Mouse (Mus musculus): Measurements from ENCODE around the gene Zfp111. TPM values are rescaled to one million over a fixed set of nuclear protein-coding genes. Genes with fewer than 3 reads are reported as not detected.
A peak's percentile ranks its signal among the peaks of the same experiment; 100 is the strongest.

Zfp111 gene
- 0.01 TPM in 1 of 2 replicates, not detected in the other for polyA plus RNA-seq (2012)

GRCm38 (mm10) chr7:24211343-24211742 lies at the start of gene Zfp111:
Gene Zfp111 (minus strand): TSS chr7:24211443.
- Histone ChIP-seq H3K27me3 (ENCODE audit: control insufficient read depth) (no peaks in the 10 kb centered on the region), H3K4me1 (ENCODE audit: control insufficient read depth) (peaks cover 8% of the 10 kb centered on the region), H3K4me3 (replicated peaks) (no peak within 1 kb of the TSS), H3K9me3 (ENCODE audit: control insufficient read depth, low read length) (peaks cover 2% of the 10 kb centered on the region; the same call in 1 of the 2 replicates), H3K36me3 (ENCODE audit: control insufficient read depth) (no peaks in the 10 kb centered on the region)
- TF ChIP-seq GATA1 (IDR thresholded peaks at IDR 0.05; ENCODE audit: low read length) (no peak), TAL1 (IDR thresholded peaks at IDR 0.05; ENCODE audit: low read length) (no peak)

DNA sequence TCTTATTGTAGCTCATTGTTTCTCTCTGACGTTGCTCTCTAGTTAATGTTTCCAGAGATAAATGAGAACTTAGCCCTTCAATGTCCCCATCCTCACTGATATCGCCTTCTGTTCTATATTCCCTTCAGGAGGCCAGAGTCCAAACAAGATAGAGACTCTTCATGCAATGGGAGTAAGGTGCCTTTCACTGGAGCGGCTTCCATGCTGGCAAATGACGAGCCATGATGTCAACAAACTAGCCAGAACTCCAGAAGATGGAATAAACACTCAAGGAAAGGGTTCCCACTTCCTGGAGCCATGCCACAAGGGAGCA lies 48.7 kb upstream of the Zfp111 start:
- Histone ChIP-seq H3K4me1 (ENCODE audit: control insufficient read depth) (no peaks in the 10 kb centered on the region), H3K27me3 (ENCODE audit: control insufficient read depth) (no peaks in the 10 kb centered on the region), H3K36me3 (ENCODE audit: control insufficient read depth) (no peaks in the 10 kb centered on the region), H3K4me3 (replicated peaks) (no peak overlapping the region), H3K9me3 (ENCODE audit: control insufficient read depth, low read length) (no peaks in the 10 kb centered on the region)
- TF ChIP-seq GATA1 (IDR thresholded peaks at IDR 0.05; ENCODE audit: low read length), result no peak
- no peak for TF ChIP-seq TAL1 (IDR thresholded peaks at IDR 0.05; ENCODE audit: low read length)

DNA sequence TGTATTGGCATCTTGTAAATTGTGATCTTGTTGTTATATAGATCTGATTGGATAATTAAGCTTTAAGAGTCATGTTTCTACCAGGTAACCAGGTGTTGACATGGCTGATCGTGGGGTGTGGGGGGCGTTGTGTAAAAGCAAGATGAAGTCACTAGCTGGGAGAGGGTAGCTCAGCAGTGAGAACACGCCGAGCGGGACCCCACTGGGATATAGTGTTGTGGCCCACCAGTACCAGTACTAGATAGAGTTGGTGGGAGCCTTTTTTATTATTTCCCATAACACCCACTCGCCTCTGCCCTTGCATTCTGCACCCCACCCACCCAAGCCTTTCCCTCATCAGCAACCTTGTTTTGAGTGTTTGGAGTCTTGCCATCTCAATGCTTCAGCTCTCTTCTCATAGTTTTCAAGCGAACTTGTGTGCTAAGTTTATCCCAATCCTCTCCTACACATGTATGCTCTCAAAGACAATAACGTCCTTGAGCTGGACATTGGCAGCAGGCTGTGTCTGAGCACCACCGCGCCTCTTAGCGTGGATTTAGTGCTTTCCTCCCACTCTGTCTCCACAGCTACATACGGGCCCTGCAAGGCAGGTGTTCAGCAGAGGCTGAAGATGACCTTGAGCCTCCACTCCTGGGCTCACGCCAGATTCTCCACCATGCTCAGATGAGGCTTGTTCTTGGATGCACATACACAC lies 48.2 kb upstream of the Zfp111 start:
- Histone ChIP-seq H3K4me3 (replicated peaks) (no peak overlapping the region), H3K9me3 (ENCODE audit: control insufficient read depth, low read length) (no peaks in the 10 kb centered on the region), H3K36me3 (ENCODE audit: control insufficient read depth) (no peaks in the 10 kb centered on the region), H3K27me3 (ENCODE audit: control insufficient read depth) (no peaks in the 10 kb centered on the region), H3K4me1 (ENCODE audit: control insufficient read depth) (peaks cover 5% of the 10 kb centered on the region)
- TF ChIP-seq TAL1 (IDR thresholded peaks at IDR 0.05; ENCODE audit: low read length), result no peak
- no peak for TF ChIP-seq GATA1 (IDR thresholded peaks at IDR 0.05; ENCODE audit: low read length)

GRCm38 (mm10) chr7:24254633-24255474 lies 43.6 kb upstream of the Zfp111 start, which contains the start of gene Zfp108:
Gene Zfp108 (plus strand): TSS chr7:24254794.
- Histone ChIP-seq H3K4me1 (ENCODE audit: control insufficient read depth) (peaks cover 9% of the 10 kb centered on the region), H3K9me3 (ENCODE audit: control insufficient read depth, low read length) (no peaks in the 10 kb centered on the region), H3K36me3 (ENCODE audit: control insufficient read depth) (no peaks in the 10 kb centered on the region), H3K4me3 (replicated peaks) (peak within 1 kb of the TSS; percentile 50), H3K27me3 (ENCODE audit: control insufficient read depth) (no peaks in the 10 kb centered on the region)
- TF ChIP-seq TAL1 (IDR thresholded peaks at IDR 0.05; ENCODE audit: low read length), result no peak
- TF ChIP-seq GATA1 (IDR thresholded peaks at IDR 0.05; ENCODE audit: low read length), result no peak

DNA sequence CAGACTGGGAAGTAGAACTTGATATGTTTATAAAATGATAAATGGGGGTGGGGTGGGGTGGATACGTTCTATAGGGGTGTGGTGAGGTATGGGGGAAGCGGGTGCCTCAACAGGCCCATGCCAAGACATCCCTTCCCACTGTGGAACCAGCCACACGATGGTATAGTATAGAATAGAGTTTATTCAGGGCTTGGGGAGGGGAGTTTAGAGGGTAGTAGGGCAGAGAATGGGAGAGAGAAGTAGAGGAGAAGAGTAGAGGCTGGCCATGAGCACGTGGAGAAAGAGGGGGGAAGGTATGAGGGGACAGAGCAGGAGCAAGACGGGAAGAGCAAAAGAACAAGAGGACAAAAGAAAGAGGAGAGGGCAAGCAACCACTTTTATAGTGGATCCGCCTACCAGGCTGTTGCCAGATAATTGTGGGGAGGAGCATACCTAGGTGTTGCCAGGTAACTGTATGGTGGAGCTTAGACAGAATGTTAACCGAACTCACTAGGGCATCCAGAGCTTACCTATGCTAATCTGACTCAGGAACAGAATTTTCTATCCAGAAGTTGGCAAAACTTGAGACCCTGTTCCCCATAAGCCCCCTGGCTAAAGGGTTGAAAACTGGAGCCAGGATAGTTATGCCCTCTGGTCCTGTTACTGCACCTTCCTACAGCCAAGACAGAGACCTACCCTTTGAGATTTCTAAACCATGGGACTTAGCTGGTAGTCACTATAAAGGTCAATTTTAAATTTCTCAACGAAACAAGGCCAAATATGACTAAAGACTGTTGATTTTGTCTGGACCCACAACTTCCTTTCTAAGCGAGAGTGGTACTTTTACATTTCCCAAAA lies 42.8 kb upstream of the Zfp111 start:
- H3K27me3 ChIP-seq (ENCODE audit: control insufficient read depth), result no peaks in the 10 kb centered on the region
- no peaks in the 10 kb centered on the region for H3K36me3 ChIP-seq (ENCODE audit: control insufficient read depth)
- H3K9me3 ChIP-seq (ENCODE audit: control insufficient read depth, low read length), result no peaks in the 10 kb centered on the region
- peak overlapping the region; percentile 50 for H3K4me3 ChIP-seq (replicated peaks)
- H3K4me1 ChIP-seq (ENCODE audit: control insufficient read depth), result peaks cover 9% of the 10 kb centered on the region
- TF ChIP-seq TAL1 (IDR thresholded peaks at IDR 0.05; ENCODE audit: low read length) (no peak), GATA1 (IDR thresholded peaks at IDR 0.05; ENCODE audit: low read length) (no peak)

GRCm38 (mm10) chr7:24237040-24237791 lies 26.0 kb upstream of the Zfp111 start, which contains the start of gene Zfp109:
Gene Zfp109 (minus strand): TSS chr7:24237560.
- H3K27me3 ChIP-seq (ENCODE audit: control insufficient read depth), result no peaks in the 10 kb centered on the region
- peak within 1 kb of the TSS; percentile 75 for H3K4me3 ChIP-seq (replicated peaks)
- H3K36me3 ChIP-seq (ENCODE audit: control insufficient read depth), result peaks cover 5% of the 10 kb centered on the region
- no peaks in the 10 kb centered on the region for H3K9me3 ChIP-seq (ENCODE audit: control insufficient read depth, low read length)
- TF ChIP-seq GATA1 (IDR thresholded peaks at IDR 0.05; ENCODE audit: low read length), result no peak
- TF ChIP-seq TAL1 (IDR thresholded peaks at IDR 0.05; ENCODE audit: low read length), result no peak
- peaks cover 10% of the 10 kb centered on the region for H3K4me1 ChIP-seq (ENCODE audit: control insufficient read depth)

GRCm38 (mm10) chr7:24210296-24210695 lies 947 bp downstream of the Zfp111 start:
- Histone ChIP-seq H3K36me3 (ENCODE audit: control insufficient read depth) (peaks cover 3% of the 10 kb centered on the region), H3K4me1 (ENCODE audit: control insufficient read depth) (peaks cover 8% of the 10 kb centered on the region), H3K9me3 (ENCODE audit: control insufficient read depth, low read length) (no peaks in the 10 kb centered on the region), H3K27me3 (ENCODE audit: control insufficient read depth) (no peaks in the 10 kb centered on the region), H3K4me3 (replicated peaks) (no peak overlapping the region)
- TF ChIP-seq GATA1 (IDR thresholded peaks at IDR 0.05; ENCODE audit: low read length), result no peak
- no peak for TF ChIP-seq TAL1 (IDR thresholded peaks at IDR 0.05; ENCODE audit: low read length)

DNA sequence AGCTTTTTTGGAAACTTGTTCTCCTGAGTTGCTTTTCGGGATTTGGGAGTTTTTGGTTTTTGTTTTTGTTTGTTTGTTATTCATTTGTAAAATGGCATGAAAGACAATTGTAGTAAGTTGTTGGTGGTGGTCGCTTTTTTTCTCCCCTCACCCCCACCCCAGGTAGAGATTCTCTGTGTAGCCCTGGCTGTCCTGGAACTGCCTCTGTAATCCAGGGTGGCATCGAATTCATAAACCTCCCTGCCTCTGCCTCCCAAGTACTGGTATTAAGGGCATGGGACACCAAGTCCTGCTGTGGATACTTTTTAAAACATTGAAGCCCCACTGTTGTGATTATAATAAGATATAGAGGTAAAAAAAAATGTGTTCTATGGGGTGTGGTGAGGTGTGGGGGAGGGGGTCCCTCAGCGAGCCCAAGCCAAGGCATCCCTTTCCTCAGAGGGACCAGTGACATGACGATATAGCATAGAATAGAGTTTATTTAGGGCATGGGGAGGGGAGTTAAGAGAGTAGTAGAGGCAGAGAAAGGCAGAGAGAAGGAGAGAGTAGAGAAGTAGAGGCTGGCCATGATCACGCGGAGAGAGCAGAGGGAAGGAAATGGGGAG lies 2.9 kb downstream of the Zfp111 start:
- Histone ChIP-seq H3K9me3 (ENCODE audit: control insufficient read depth, low read length) (no peaks in the 10 kb centered on the region), H3K36me3 (ENCODE audit: control insufficient read depth) (peaks cover 3% of the 10 kb centered on the region), H3K27me3 (ENCODE audit: control insufficient read depth) (no peaks in the 10 kb centered on the region), H3K4me3 (replicated peaks) (peak overlapping the region; percentile 61), H3K4me1 (ENCODE audit: control insufficient read depth) (peaks cover 8% of the 10 kb centered on the region)
- TF ChIP-seq TAL1 (IDR thresholded peaks at IDR 0.05; ENCODE audit: low read length) (no peak), GATA1 (IDR thresholded peaks at IDR 0.05; ENCODE audit: low read length) (no peak)
